Mouse (Mus musculus): ENCODE results near the gene Cdh15. TPM values are rescaled to one million over a fixed set of nuclear protein-coding genes. Genes with fewer than 3 reads are reported as not detected.

The Cdh15 gene
- polyA plus RNA-seq (2014; fragmentation: Illumina TruSeq; extraction: RNeasy Lipid Tissue Mini Kit (QIAGEN cat#74804); ENCODE audit: low read depth, low replicate concordance), result not detected

GRCm38 (mm10) chr8:122847829-122848561 is at the start of gene Cdh15:
Cdh15 (plus strand) TSS chr8:122847966.

Other genes with a start within 250 kb of the Cdh15 start
- 1.5 TPM for gene Galns, start 236.5 kb upstream of the Cdh15 start, polyA plus RNA-seq (2014; fragmentation: Illumina TruSeq; extraction: RNeasy Lipid Tissue Mini Kit (QIAGEN cat#74804); ENCODE audit: low read depth, low replicate concordance)
- gene Trappc2l, start 236.3 kb upstream of the Cdh15 start, polyA plus RNA-seq (2014; fragmentation: Illumina TruSeq; extraction: RNeasy Lipid Tissue Mini Kit (QIAGEN cat#74804); ENCODE audit: low read depth, low replicate concordance), result 4.2 TPM
- not detected for gene Pabpn1l, start 225.2 kb upstream of the Cdh15 start, polyA plus RNA-seq (2014; fragmentation: Illumina TruSeq; extraction: RNeasy Lipid Tissue Mini Kit (QIAGEN cat#74804); ENCODE audit: low read depth, low replicate concordance)
- gene Cbfa2t3, start 148.9 kb upstream of the Cdh15 start, polyA plus RNA-seq (2014; fragmentation: Illumina TruSeq; extraction: RNeasy Lipid Tissue Mini Kit (QIAGEN cat#74804); ENCODE audit: low read depth, low replicate concordance), result 7.2 TPM
- gene Acsf3, start 72.5 kb upstream of the Cdh15 start, polyA plus RNA-seq (2014; fragmentation: Illumina TruSeq; extraction: RNeasy Lipid Tissue Mini Kit (QIAGEN cat#74804); ENCODE audit: low read depth, low replicate concordance), result 0.82 TPM
- 66.1 TPM for gene Ankrd11, start 194.3 kb downstream of the Cdh15 start, polyA plus RNA-seq (2014; fragmentation: Illumina TruSeq; extraction: RNeasy Lipid Tissue Mini Kit (QIAGEN cat#74804); ENCODE audit: low read depth, low replicate concordance)
- gene Spg7, start 215.0 kb downstream of the Cdh15 start, polyA plus RNA-seq (2014; fragmentation: Illumina TruSeq; extraction: RNeasy Lipid Tissue Mini Kit (QIAGEN cat#74804); ENCODE audit: low read depth, low replicate concordance), result 26.4 TPM

Measured in sigmoid colon, adult 10 weeks (tissue).